Mouse (Mus musculus): ENCODE data around the gene Rln1. TPM values are rescaled to one million over a fixed set of nuclear protein-coding genes. Genes with fewer than 3 reads are reported as not detected.

Gene Rln1
- polyA plus RNA-seq (2015; fragmentation: Nextera tagmentation; extraction: Ambion mirVana) = 0.97 and 1.0 TPM in 2 replicates

DNA sequence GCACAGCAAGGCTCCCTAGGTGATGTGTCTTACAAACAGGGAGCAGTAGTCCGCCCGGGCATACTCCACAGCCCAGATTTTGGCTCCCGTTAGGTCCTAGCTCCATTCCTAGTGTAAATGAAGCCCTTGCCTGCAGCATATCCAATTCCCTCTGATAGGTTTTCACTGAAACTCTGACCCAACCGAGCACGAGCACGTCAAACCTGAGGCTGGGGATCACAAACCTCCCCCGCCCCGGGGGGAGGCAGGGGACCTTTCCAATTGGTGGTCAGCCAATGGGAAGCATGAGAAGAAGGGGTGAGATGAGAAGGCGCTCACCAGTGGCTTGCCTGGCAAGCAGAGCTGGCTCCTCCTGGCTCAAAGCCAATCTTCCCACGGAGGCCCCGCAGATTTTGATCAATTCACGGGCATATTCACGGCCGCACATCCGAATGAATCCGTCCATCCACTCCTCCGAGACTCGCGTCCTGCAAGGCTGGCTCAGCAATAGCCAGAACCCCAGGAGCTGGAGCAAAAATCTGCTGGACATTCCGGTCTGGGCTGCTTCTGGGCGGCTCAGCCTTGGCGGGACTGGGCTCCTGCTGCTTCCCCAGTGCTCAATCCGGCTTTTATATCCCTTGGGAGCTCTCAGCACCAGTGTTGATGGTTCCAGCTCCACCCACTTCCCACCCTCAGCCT is at the start of gene Rln1:
Gene Rln1, minus strand, starts transcription at position 603 of the 678 bp plus-strand sequence.

DNA sequence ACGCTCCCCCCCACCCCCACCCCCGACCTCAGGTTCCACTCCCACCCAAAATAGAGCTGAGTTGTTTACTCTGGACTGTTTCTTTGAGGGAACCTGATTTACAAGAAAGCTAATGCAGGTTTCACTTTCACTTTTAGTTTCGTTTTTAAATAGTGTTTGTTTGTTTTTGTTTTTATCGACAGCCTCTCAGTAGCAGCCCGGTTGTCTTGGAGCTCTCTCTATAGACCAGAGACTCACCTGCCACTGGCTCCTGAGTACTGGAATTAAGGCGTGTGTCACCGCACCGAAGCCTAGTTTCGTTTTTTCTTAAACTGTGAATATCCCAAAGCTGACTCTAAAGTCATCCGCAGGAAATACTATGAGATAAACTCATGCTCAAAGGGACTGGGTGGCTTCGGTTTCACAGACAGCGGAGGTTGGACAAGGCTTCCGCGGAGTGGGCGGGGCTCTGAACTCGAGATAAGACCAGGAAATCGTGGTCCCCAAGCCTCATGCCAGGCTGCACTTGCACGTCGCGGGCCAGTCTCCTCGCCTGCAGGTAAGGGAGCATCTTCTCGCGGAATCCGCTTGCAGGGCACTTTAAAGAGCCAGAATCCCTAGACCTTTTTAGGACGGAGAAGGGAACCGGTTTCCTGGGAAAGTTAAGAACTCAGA is 32.6 kb upstream of the Rln1 start, which contains the start of the genes Plgrkt and Cd274:
Gene Plgrkt, minus strand, starts transcription at position 422 of the 654 bp plus-strand sequence.
Gene Cd274, plus strand, starts transcription at position 487 of the 654 bp plus-strand sequence.

DNA sequence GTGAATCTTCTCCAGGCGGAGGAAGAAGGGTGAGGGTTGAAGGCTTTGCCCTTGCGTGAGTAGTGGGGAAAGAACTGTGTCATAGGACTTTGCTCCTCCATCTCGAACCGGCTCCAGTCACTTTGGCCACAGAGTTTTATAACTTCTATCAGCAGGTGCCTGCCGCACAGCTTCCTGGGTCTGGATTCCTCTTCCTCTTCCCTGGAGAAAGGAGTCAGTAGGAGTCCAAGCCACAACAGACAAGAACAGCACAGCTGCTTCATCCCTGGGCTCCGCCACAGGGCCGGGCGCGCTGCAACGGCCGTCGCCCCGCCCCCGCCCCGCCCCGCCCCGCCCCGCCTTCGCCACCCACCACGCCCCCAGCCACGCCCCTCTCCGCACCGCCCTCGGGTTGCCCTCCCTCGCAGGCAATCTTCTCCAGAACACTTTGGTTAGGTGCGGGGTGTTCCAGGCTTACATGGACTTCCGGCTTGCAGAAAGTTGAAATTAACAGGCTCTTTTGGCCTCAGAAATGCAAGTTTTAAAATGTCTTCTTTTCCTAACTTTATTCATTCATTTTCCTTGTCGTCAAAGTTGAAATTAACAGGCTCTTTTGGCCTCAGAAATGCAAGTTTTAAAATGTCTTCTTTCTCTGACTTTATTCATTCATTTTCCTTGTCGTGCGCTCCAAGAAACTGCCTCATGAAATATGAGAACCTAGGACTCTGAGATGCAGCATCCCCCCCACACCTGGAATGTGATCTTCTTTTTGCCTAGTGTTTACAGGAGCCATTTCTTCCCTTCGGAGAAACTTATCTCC is 9.2 kb downstream of the Rln1 start, which contains the start of gene Insl6:
Gene Insl6, minus strand, starts transcription at position 304 of the 799 bp plus-strand sequence.

Other genes with a start within 250 kb of the Rln1 start
- 19.1 and 26.3 TPM in 2 replicates for gene Rcl1, start 233.3 kb downstream of the Rln1 start, polyA plus RNA-seq (2015; fragmentation: Nextera tagmentation; extraction: Ambion mirVana)
- gene Jak2, start 82.8 kb downstream of the Rln1 start, polyA plus RNA-seq (2015; fragmentation: Nextera tagmentation; extraction: Ambion mirVana) = 4.1 and 5.0 TPM in 2 replicates
- gene Insl6, start 9.3 kb downstream of the Rln1 start, polyA plus RNA-seq (2015; fragmentation: Nextera tagmentation; extraction: Ambion mirVana) = 4.1 and 5.4 TPM in 2 replicates
- gene Plgrkt, start 32.7 kb upstream of the Rln1 start, polyA plus RNA-seq (2015; fragmentation: Nextera tagmentation; extraction: Ambion mirVana) = 60.4 and 81.3 TPM in 2 replicates
- gene Cd274, start 32.8 kb upstream of the Rln1 start, polyA plus RNA-seq (2015; fragmentation: Nextera tagmentation; extraction: Ambion mirVana) = 0.37 and 1.1 TPM in 2 replicates
- gene Pdcd1lg2, start 76.2 kb upstream of the Rln1 start, polyA plus RNA-seq (2015; fragmentation: Nextera tagmentation; extraction: Ambion mirVana) = not detected in 2 replicates
- 8.4 and 10.9 TPM in 2 replicates for gene Ric1, start 187.6 kb upstream of the Rln1 start, polyA plus RNA-seq (2015; fragmentation: Nextera tagmentation; extraction: Ambion mirVana)

Data from skeletal muscle tissue, postnatal 0 days (tissue).